Mouse (Mus musculus) CH12.LX (cell line): ENCODE results near the gene Tmem240.
"Not testable (repeated sequence)": the region's sequence is repeated elsewhere in the genome, so short reads cannot be mapped to it uniquely, and the experiment has no call there.

ENCODE experiments used
- CHD2 ChIP-seq: IDR thresholded peaks from 2 replicates; pipeline ENCODE4 v1.6.1; 2011; ENCODE audit warnings: low read length, improper control_type of control experiment
- CTCF ChIP-seq, 2 experiments: IDR thresholded peaks in 1 of 2; conservative IDR thresholded peaks in 1 of 2; 2 replicates each; pipeline ENCODE4 v1.5.1; 2011 to 2012; ENCODE audit warnings: low read depth in 2 of 2, low read length in 2 of 2, improper control_type of control experiment in 1 of 2, inconsistent platforms in 1 of 2, mild to moderate bottlenecking in 1 of 2, moderate library complexity in 1 of 2
- E2F4 ChIP-seq: IDR thresholded peaks from 2 replicates; pipeline ENCODE4 v1.6.1; 2011; ENCODE audit warnings: low read depth, low read length, improper control_type of control experiment; ENCODE audit not compliant: insufficient replicate concordance
- ELF1 ChIP-seq: IDR thresholded peaks from 2 replicates; pipeline ENCODE4 v1.6.1; 2014; ENCODE audit warnings: low read depth, mild to moderate bottlenecking, inconsistent platforms, low read length, improper control_type of control experiment
- EP300 ChIP-seq: IDR thresholded peaks from 2 replicates; pipeline ENCODE4 v1.6.1; 2011; ENCODE audit warnings: low read length, improper control_type of control experiment
- HCFC1 ChIP-seq: IDR thresholded peaks from 2 replicates; pipeline ENCODE4 v1.6.1; 2012; ENCODE audit warnings: low read depth, mild to moderate bottlenecking, inconsistent platforms, low read length, improper control_type of control experiment
- KAT2A ChIP-seq: IDR thresholded peaks from 2 replicates; pipeline ENCODE4 v1.6.1; 2012; ENCODE audit warnings: low read length, improper control_type of control experiment, inconsistent platforms; ENCODE audit not compliant: insufficient replicate concordance
- MAX ChIP-seq: IDR thresholded peaks from 2 replicates; pipeline ENCODE4 v1.6.1; 2011; ENCODE audit warnings: low read length, improper control_type of control experiment
- MAZ ChIP-seq: IDR thresholded peaks from 2 replicates; pipeline ENCODE4 v1.6.1; 2012; ENCODE audit warnings: low read depth, mild to moderate bottlenecking, inconsistent platforms, low read length, improper control_type of control experiment, moderate library complexity
- MYC ChIP-seq: IDR thresholded peaks from 2 replicates; pipeline ENCODE4 v1.6.1; 2011; ENCODE audit warnings: low read depth, mild to moderate bottlenecking, improper control_type of control experiment, low read length
- POLR2A ChIP-seq: IDR thresholded peaks from 2 replicates; pipeline ENCODE4 v1.6.1; 2011; ENCODE audit warnings: low read depth, mild to moderate bottlenecking, improper control_type of control experiment, low read length
- TCF12 ChIP-seq: IDR thresholded peaks from 2 replicates; pipeline ENCODE4 v1.6.1; 2014; ENCODE audit warnings: low read depth, mild to moderate bottlenecking, inconsistent platforms, low read length, improper control_type of control experiment
- UBTF ChIP-seq: IDR thresholded peaks from 2 replicates; pipeline ENCODE4 v1.6.1; 2012; ENCODE audit warnings: low read depth, mild to moderate bottlenecking, inconsistent platforms, low read length, improper control_type of control experiment, moderate library complexity
- USF2 ChIP-seq: conservative IDR thresholded peaks from 2 replicates; pipeline ENCODE4 v1.6.1; 2011; ENCODE audit warnings: low read depth, low read length, improper control_type of control experiment

DNA sequence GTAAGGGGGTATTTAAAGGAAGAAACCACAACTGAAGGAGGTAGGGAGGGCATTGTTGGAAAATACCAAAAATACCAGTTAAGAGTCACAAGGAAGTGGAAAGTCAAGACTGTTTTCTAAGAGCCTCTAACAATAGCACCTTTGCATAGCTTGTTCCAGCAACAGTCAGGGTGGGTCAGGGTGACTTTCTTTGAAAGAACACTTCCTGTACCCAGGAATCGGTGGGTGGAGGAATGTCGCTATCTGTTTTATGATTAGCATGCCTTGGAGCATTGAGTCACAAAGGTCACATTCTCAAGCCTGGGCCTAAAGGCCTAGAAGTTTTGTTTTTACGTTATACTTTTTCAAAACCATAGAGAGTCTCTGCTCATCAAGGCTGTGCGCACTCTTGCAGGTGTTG is 46.8 kb upstream of the Tmem240 start:
- not testable (repeated sequence) for TF ChIP-seq USF2; CTCF (conservative IDR thresholded peaks at IDR 0.05 in 1 of 2, IDR thresholded peaks at IDR 0.05 in 1 of 2; ENCODE audit: low read depth in 2 of 2, low read length in 2 of 2); CHD2; MYC; ELF1; EP300; POLR2A; MAX; MAZ; UBTF; KAT2A; HCFC1; TCF12; E2F4
